Mouse (Mus musculus): ENCODE measurements at regions not wholly inside any gene's neighbourhood (a gene's known extent, or its start where the extent isn't known, plus 50 kb on each side); places are given as distances from the start of the nearest gene placed in this dataset.

DNA sequence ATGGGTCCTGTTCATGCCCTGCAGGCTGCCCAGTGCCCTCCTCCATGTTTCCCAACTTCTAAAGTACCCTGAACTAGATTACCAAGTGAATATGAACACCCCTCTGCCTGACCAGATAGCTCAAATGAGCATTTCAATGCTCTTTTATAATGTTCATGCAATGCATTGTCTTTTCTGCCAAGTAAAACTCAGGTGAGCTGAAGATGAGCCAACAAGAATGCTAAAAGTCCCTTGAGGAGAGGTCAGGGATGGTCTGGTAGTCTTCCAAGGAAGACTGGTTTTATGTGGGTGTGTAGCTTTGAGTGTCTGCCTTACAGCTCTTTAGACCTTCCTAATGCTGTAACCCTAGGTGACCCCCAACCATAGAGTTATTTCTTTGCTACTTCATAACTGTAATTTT lies 58.0 kb upstream of the Abca12 start:
- peak; percentile 52 for DNase-seq (ENCODE audit: extremely low read depth, low read depth, low spot score)

DNA sequence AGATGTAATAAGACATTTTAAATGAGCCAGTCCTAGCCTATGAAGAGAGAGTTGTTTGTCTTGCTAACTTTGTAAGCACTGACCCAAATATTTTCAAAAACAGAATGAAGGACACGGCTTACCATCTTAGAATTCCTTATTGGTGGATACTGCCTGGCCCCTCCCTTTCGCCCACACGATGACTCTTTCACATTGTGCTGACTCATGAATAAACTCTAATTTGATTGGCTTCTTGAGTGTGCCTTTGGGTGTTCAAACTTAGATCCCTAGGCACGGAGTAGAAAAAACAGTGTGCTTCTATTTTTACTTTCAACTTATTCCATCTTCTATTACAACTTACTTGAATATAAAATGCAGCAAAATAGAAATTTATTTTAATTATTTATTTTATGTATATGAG lies 68.4 kb upstream of the Abca12 start:
- DNase-seq (ENCODE audit: extremely low read depth, low read depth, low spot score) = no peak

DNA sequence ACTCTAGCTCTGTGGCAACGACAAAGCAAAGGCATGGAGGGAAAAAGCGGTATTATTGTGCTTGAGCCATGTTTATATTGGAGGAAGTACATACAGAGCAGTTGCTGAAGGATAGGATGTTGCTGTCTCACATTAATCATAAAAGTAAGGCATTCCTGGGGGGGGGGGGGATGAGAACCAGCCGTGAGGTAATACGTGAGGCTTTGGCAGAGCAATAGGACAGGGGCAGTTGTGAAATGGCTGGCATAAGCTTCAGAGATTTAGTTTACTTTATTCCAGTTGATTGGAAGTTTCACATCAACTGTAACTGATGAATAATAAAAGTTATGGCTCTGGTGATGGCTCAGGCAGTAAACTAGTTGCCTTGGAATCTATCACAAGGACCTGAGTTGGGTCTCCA lies 62.4 kb upstream of the Atic start:
- DNase-seq (ENCODE audit: extremely low read depth, low read depth, low spot score) = peak; percentile 21

DNA sequence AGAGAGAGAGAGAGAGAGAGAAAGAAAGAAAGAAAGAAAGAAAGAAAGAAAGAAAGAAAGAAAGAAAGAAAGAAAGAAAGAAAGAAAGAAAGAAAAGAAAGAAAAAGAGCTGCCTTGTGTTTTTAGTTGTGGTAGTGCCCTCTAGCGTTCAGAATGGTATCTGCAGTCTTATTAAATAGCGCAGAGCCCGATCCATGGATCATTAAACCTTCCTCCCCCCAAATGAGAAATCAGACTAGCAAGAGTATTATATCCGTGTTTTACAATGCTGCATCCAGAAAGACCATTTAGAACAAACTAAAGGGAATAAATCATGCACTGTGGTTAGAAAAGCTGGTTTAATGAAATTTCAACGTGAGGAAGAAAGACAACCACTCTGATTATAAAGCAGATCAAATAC lies 51.1 kb upstream of the Atic start:
- DNase-seq (ENCODE audit: extremely low read depth, low read depth, low spot score) = no peak

DNA sequence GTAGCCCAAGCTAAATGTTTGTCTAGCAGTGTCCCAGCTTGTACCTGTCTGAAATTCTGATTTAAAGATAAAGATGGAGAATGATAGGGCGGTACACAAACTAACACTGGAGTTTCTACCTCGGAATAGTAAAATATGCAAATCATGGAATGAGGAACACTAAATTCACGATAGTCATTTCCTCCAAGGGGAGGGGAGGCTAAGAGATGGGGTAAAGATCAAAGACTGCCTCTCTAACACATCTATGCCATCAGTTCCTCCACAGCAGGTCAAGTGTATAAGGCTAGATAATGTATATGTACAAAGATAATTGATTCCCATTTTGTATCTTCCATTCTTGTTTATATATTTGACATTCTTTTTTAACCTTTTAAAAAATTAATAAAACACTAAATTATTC lies 50.4 kb upstream of the Atic start:
- DNase-seq (ENCODE audit: extremely low read depth, low read depth, low spot score) = no peak

Data from fat pad, adult 2 months (tissue).